Mouse (Mus musculus) urinary bladder, postnatal 36 days (tissue): ENCODE measurements around the gene Pcbp4.

Experiments
- DNase-seq, 2 experiments: peaks; one replicate each; pipeline ENCODE4 v3.0.0; 2022; ENCODE audit warnings: low spot score in 2 of 2, mixed read lengths in 1 of 2

Gene Pcbp4

GRCm38 (mm10) chr9:106463122-106464063, 10.3 kb downstream of the Pcbp4 start:
- DNase-seq, result no peak

GRCm38 (mm10) chr9:106464751-106465541, 11.9 kb downstream of the Pcbp4 start:
- no peak for DNase-seq

GRCm38 (mm10) chr9:106465571-106466200, 12.6 kb downstream of the Pcbp4 start, which contains the start of gene Gpr62:
Gene Gpr62, minus strand, starts transcription at chr9:106465938.
- no peak for DNase-seq

GRCm38 (mm10) chr9:106466721-106467120, 13.6 kb downstream of the Pcbp4 start:
- DNase-seq, result no peak

DNA sequence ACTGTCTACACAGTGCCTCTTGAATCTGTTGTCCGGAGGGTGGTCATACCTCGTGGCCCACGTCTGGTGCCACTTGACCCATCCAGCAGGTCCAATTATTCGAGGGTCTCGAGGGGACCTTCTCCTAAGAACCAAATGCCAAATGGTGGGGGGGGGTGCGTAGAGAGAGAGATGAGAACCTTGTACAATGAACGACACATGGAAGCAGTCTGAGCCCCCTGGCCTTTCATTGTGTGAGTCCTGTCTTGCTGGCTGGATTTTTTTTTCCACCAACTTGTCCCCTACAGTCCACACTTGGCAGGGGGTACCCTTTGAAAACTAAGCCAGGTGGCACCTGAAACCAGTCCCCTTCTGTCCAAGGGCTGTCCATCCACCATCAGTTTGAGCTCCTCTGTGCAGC, 14.7 kb downstream of the Pcbp4 start:
- DNase-seq, result no peak

DNA sequence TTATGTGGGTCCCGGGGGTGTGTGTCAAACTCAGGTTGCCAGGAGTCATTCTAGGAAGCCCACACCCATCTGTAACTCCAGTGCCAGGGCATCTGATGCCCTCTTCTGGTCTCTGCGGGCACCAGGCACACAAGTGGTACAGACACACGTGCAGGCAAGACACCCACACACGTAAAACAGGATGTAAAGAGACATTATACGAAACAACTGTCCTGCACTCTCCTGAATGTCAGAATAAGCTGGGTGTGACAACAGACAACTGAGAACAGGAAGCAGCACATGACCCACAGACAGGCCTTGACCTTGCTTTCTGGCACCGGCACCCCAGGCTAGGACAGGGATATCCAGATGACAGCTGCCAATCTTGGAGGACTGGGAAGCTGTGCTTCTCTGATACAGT, 16.2 kb downstream of the Pcbp4 start:
- DNase-seq, result no peak

- DNase-seq, result no peak
Observed at GRCm38 (mm10) chr9:106469776-106470175, 16.7 kb downstream of the Pcbp4 start.

DNA sequence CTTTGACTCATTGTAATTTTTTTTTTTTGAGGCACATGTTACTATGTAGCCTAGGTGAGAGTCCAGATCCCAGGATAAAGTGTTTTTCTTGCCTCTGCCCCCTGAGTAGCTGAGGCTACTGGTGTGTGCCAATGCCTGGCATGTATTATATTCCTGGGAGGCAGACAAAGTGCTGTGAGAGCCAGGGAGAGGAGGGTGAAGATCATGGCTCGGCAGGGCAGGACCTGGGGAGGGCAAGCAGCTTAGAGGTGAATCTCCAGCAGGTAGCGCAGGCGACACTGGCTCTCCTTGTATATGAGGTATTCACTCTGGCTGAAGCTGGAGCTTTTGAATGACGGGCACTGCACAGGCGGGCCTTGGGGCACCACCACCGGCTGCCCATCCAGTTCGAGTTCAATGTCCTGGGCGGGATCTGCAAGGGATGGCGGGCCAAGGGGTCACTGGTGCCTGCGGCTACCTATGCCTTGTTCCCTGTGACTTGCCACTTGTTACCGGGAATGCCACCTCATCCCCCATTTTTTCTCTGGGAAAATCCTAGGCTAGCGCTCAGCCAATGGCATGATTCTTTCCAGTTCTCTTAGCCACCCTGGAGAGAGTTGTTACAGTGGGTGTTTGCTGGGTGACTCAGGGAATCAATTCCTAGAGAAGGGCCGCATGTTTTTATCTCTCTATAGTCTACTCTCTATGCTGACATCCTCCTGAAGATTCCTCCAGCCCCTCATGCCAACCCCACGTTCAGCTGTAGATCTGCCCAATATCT, 18.1 kb downstream of the Pcbp4 start:
- no peak for DNase-seq

GRCm38 (mm10) chr9:106471892-106472291, 18.8 kb downstream of the Pcbp4 start:
- DNase-seq, result peak in 1 of 2 experiments; percentile 59

DNA sequence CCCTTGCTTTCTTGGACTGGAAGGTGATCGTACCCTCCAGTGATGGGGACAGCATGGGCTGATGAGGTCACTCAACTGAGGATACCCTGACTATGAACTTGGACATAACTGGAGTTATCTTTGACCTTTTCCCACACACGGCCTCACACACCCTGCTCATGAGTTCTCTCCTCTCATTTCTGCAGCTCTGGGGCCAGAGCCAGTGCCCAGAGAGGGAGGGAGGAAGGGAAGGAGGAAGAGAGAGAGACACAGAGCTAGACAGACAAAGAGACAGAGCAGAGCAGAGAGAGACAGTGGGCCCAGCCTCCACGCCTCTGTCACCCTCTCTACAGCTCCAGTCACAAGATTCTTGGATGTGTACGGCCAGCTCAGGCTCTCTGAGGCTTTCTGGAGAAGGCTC, 19.2 kb downstream of the Pcbp4 start:
- DNase-seq, result no peak

DNA sequence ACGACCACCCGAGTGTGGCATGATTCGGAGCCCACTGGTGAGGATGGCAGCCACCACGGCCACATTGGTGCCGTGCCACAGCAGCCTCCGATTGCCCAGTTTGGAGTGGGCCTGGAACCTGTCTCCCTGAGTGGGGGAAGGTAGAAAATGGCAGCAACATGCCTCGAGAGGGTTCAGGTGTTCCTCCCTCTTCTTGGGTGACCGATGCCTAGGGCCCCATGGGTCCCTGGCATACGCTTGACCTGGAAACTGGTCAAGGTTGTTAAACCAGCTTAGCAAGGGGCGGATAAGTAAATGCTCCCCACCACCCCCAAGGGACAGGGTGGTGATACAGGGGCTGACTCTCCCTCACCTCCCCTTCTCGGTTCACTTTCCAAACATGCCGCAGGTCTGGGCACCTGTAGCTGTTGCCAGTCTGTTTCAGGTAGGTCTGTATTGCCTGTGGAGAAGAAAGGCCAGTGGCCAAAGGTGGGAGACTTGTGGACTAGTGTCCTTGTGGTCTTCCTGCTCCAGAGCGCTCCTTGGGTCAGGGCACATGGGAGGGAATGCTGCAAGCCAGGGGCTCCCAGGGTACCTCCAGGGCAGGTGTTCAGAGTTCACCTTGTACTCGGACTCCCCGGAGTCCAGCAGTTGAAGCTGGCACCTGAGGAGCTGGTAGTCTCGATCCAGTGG, 20.1 kb downstream of the Pcbp4 start:
- no peak for DNase-seq

DNA sequence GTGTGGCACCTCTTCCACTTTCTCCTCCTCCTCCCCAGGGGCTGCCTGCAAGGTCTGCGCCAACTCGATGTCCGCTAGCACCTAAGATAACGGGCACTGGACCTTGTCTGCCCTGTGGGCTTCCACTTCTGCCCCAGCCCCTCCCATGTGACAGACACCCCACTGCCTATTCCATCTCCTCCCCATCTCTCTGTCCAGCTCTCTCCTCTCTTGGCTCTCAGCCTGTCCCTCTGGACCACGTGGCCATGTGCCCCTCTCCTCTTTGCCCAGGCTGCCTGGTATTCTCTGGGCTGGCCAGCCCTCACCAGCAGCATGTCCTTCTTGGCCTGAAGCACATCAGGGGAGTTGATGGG, 20.6 kb downstream of the Pcbp4 start:
- no peak for DNase-seq

DNA sequence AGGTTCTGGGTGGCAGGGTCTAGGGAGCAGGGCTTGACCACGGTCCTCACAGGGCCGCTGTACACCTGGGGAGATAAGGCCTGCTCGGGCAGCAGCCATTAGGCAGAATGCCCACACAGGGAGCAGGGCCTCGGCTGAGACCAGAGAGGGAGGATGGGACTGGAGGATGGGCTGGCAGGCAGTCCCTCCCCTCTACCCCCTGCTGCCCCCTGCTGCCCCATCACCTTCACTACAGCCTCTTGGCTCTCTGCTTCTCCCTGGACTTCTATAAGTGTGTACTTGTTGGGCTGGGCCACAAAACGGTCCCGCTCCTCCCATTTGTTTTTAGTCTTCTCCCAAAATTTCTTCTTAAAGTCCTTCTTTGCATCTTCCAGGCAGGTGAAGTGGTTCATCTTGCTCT, 21.4 kb downstream of the Pcbp4 start:
- peak in 1 of 2 experiments; percentile 71 for DNase-seq

DNA sequence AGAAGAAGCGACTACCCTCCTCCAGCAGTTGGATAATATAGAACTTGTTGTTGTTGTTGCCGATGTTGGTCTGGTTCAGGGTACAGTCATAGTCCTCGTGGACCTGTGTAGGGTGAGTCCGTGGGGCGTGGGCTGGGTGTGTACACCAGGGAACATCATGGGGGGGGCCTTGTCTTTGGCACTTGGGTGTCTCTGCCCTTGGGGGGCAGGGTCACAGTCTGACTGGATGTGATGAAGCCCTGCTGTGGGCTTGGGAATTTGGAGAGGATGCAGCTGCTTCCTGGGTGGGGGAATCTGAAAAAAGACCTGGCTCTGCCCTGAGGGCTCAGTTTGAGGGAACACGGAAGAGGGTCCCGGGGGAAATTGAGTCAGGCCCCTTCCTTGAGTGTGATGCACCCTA, 22.0 kb downstream of the Pcbp4 start:
- no peak for DNase-seq

DNA sequence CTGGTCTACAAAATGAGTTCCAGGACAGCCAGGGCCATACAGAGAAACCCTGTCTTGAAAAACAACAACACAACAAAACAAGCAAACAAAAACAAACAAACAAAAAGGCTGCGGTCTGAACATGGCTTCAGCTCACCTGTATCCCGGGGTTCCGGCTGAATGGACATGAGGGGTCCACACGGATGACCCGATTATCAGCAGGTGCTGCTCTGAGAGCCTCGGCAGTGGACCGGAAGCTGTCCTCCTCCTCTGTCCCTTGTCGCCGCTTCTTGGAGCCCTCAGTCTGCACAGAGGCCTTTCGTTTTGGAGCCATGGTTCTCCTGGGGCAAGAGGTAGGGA, 22.5 kb downstream of the Pcbp4 start, which contains the start of gene Rrp9:
Gene Rrp9 (plus strand): TSS at position 301 of the 339 bp plus-strand sequence.
- DNase-seq, result no peak

- peak; percentile 58 to 72 for DNase-seq
Observed at GRCm38 (mm10) chr9:106476002-106476923, 23.2 kb downstream of the Pcbp4 start.

DNA sequence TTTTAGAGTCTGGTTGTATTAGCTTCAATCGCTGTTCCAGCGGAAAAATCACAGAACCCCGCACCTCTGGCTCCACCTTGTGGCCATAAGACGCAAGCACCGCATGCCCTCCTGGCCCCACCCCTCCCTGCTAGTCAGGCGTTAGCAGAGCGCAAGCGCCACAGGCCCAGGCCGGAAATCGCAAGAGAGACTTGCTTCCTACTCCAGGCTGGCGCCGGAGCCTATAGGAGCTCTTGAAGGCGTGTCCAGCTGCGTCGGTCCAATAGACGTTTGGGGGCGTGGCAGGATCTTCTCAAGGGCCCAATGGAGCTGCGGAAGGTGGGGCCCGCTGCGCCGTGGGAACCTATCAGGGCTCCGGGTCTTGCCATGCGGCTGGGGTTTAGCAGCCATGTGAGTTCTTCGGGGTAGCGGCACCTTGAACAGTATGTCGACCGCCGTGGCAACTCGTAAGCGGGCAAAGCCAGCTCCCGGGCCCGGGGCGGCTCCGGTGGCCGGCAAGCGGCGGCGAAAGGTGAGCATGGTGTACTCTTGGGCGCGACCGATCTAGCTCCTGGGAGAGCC, 23.9 kb downstream of the Pcbp4 start, which contains the start of gene Parp3:
Gene Parp3 (minus strand): TSS at position 26 of the 561 bp plus-strand sequence.
- peak; percentile 98 to 99 for DNase-seq

DNA sequence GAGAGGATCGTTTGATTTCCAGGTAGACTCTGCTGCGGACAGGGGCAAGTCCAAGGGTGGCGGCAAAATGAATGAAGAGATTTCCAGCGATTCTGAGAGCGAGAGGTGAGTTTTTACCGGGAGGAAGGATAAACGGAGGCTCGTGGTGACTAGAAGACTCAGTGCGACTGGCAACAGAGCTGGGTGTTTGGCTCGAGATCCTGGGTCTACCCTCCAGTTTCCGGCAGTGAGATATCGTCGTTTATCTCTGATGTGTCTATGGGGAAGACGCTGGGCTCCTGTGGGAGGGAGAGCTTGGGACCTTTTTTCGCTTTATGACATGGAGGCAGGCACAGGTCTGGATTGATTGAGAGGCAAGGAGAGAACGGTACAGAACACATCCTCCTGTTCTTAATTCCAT, 24.6 kb downstream of the Pcbp4 start:
- no peak for DNase-seq

- DNase-seq, result no peak
Observed at GRCm38 (mm10) chr9:106478101-106478500, 25.0 kb downstream of the Pcbp4 start.
